Mouse (Mus musculus) embryo, embryonic 10 days (tissue): ENCODE data around the gene Vps35l.

Experiments used
- DNase-seq: peaks from one replicate; pipeline ENCODE4 v3.0.0-alpha.2; 2015; ENCODE audit warnings: low spot score

Gene Vps35l

GRCm38 (mm10) chr7:118738730-118739129, 1.3 kb upstream of the Vps35l start:
- DNase-seq, result no peak

DNA sequence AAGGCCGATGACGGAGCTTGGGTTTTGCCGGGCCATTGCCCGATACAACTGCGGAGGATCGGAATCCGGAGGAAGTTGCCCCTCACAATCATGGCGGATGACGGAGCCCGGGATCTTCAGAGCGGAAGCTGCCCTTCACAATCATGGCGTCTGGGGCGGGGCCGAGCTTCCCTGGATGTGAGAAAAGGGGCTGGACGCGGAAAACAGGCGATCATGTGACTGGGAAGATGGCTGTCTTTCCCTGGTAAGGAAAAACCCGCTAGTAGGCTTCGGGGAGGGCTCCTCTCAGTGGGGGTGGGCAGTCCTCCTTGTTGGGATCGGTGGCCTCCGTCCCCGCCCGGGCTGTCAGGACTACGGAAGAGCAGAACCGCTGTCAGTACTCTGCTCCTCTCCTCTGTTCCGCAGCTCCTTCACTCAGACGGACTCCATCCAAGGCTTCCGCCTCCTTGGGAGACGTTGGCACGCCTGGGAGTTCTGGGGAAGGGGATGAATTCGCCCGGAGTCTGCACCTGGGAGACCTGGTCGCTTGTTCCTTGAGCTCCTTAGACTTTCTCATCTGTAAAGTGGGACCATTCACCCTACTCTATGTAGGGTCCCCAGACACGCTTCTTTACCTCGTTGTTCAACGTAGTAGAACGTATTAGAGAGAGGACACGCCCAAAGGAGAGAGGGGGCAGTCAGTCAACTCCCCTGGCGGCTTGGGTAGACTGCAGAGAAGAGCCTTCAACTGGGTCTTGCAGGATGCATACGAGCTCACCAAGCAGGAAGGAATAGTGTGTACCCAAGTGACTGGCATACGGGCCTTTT, 709 bp downstream of the Vps35l start:
- DNase-seq, result peak; percentile 98

- no peak for DNase-seq
Observed at GRCm38 (mm10) chr7:118742278-118742677, 2.3 kb downstream of the Vps35l start.

DNA sequence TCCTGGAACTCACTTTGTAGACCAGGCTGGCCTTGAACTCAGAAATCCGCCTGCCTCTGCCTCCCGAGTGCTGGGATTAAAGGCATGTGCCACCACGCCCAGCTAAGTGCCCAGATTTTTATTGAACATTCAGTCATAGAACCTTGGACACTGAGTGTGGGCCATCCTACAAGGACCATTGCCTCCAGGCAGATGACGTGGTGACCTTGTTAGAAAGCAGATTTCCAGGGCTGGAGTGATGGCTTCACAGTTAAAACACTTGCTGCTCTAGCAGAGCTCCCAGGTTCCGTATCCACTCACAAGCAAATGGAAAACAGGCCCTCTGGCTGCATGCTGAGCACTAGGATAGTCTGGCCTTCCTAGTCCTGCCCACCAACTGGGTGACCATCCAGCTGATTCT, 4.7 kb downstream of the Vps35l start:
- no peak for DNase-seq

DNA sequence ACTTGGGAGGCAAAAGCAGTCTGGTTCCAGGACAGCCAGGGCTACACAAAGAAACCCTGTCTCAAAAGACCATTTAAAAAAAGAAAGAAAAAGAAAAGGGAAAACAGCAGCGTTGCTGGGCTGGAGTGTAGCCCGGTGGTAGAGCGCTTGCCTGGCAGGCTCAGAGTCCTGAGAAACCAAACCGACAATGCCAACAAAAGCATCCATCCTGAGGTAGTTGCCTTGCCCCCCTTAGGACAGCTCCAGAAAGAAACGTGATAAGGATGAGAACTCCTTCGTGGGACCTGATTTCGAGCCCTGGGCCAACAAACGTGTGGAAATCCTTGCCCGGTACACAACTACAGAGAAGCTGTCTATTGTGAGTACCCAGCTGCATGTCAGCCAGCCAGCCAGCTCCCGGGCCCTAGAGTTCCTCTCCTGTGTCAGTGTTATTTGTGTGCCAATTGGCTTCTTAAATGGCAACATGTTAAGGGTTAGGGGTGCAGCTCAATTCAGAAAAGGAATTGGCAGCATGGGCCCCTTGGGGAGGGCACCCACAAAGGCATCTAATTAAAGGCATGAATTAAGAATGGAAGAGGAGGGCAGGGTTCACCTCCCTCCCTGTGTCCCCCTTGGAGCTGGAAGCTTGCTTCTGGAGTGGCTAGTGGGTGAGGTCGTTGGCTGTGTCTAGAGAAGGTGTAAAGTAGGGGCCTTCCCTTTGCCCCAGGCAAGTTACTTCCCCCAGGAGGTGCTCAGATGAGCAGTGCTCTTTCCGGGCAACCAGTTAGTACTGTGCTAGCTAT, 8.1 kb downstream of the Vps35l start:
- DNase-seq, result no peak

DNA sequence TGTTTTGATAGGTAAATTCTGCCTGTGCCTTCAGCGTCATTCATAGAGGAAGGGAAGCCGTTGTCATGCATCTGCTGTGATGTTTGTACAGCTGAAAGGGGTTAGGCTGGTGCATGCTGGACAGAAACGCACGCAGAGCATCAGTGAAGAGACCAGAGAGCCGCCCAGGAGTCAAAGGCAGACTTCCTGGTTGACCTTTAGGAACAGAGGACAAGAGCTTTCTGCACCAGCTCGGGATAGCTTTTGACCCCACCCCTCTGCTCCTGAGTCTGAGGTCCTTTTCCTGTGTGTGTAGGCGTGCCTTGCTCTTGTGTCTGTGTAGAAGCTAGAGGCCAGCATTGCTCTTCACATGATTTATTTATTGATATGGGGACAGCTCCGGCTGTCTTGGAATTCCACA, 9.7 kb downstream of the Vps35l start:
- peak; percentile 36 for DNase-seq

DNA sequence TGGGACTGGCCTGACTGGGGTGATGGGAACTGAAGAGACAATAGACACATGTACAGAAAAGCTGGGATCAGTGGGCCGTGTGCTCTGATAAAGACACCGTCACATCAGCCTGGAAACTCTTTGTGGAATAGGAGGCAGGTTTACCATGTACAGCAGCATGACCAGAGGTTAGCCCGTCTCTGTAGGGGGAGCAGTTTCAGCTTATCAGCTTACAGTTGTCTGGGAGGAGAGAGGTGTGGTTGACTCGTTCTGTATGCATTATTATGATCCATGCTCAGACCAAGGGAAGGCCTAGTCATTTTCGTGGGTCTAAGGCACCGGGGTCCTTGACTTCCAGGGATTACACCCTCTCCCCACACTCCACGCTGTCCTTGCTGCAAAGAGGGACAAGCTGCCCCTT, 11.6 kb downstream of the Vps35l start:
- no peak for DNase-seq

DNA sequence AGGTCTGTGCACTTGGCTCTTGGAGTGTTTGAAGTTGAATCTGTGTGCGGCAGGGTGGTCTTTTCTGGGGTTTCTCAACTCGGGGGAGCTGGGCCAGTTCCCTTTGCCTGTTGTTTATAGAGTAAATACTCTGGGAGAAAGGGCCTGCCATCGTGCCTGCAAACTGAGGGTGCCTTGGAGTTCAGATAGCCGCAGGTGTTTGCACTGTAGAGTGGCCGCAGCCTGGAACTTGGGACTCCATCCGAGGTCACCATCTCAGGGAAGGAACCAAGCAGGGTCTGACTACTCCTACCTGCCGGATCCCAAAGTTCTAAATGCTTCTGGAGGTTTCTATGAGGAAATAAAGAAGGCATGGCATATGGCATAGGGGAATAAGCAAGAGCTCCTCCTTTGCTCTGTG, 15.7 kb downstream of the Vps35l start:
- DNase-seq, result no peak

DNA sequence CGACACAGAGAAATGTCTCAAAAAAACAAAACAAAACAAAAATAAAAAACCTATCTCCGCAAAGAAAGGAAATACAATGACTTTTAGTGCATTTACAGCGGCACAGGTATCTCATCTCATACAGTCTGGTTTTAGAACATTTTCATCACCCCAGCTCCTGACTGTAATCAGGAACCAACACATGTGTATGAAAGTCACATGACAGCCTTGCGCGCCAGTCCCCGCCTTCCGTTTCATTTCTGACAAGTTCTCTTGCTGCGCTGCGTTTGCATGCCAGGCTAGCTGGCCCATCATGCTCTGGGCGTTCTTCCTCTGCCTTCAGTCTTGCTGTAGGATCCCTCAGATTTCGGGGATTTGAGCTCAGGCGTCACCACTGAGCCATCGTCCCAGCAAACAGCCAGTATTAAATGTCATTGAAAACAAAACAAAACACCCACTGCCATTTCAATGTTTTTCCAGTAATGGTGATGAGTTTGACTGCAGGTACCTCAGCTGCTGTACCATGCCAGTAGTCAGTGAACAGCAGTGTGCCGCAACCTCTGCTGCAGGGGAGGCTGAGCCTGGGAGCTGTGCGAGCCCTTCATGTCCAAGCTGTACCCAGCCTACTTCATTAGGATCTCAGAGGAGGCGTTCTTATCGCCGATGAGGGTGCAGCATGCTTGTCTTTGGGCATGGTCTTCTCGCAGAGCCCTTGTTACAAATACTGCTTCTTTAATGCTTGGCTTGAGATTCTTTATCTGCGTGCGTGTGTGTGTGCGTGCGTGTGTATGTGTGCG, 16.7 kb downstream of the Vps35l start:
- DNase-seq, result no peak

DNA sequence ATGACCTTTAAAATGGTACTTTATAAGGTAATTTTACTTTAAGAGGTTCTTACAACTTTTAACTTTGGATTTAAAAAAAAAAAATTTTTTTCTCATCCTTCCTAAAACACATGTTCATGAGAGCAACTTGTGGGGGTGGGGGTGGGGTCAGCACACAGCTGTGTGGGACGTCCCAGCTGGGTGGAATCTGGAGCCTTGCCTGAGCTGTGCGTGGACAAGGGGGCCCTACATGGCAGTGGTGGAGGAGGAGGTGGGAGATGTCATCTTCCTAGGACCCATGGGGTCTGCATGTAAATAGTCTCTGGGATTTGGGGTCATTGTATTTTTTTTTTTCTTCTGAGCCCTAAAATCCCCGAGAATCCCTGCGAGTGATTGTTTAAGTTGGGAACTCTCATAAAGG, 18.3 kb downstream of the Vps35l start:
- no peak for DNase-seq

GRCm38 (mm10) chr7:118759372-118759771, 19.3 kb downstream of the Vps35l start:
- no peak for DNase-seq

DNA sequence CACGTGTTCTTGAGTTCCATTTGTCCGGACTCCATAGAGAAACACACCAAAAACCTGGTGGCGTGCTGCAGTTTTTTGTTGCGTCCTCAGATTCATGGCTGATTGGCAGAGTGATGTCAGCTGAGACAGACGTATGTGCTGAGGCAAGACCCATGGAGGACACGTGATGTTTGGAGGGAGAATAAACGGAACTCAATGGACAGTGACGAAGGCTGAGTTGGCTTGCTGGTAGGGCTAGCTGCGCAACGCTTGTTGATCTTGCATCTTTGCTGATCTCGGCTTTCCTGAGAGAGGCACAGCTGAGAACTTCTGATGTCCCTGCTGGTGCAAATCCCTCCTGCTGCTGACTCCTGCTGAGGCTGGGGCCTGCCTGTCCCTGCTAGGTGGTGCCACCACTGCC, 23.9 kb downstream of the Vps35l start:
- DNase-seq, result no peak

- DNase-seq, result no peak
Observed at GRCm38 (mm10) chr7:118764725-118765124, 24.7 kb downstream of the Vps35l start.

DNA sequence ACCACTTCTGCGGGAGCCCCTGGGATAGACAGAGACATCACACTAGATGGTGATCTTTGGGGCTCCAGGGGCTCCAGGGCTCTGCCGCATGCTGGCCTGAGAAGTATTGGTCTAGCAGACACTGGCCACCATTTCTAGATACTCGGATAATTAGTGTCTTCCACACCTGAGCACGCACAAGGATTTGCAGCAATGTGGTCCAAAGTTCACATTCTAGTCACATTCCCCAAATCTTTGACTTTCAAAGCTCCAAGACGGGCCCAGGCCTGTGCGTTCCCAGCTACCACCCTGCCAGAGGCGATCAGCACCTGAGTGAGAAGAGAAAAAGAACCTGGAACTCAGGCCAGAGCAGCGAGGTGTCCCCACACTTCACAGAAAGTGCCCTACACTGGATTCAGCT, 25.6 kb downstream of the Vps35l start:
- no peak for DNase-seq

GRCm38 (mm10) chr7:118766119-118766833, 26.2 kb downstream of the Vps35l start:
- peak; percentile 88 for DNase-seq

DNA sequence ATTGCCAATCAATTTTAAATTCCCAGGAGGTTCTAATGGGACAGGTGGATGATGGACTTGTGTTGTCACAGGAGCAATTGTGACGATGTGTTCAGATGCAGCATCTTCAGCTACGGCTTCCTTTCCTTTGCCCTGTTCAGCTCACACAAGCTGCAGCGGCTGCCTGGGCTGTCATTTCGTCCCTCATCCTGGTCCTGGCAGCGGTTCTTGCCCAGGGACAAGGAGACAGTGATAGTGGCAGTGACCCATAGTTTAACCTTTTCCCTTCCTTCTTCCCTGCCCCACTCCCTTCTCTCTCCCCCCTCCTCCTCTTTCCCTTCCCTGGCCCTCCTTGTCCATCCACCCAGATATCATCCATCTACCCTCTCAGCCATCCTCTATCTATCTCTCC, 26.8 kb downstream of the Vps35l start:
- no peak for DNase-seq

GRCm38 (mm10) chr7:118769208-118769607, 29.2 kb downstream of the Vps35l start:
- DNase-seq, result no peak

DNA sequence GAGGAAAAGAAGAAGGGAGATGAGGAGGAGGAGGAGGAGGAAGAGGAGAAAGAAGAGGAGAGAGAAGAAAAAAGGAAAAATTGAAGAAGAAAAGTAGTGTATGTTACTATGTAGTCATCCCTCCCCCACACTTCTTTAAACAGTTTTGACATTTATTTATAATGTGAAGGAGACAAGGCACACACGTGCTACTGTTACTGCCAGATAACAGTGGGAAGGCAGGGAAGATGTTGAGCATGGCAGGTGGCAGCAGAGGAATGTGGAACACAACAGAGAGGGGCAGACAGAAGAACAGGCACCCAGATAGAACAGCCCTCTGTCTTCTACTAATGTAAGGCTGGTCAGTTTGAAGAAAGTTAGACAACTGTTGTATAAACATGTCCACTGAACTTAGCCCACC, 29.6 kb downstream of the Vps35l start:
- DNase-seq, result no peak

- DNase-seq, result no peak
Observed at GRCm38 (mm10) chr7:118773027-118773426, 33.0 kb downstream of the Vps35l start.

- DNase-seq, result no peak
Observed at GRCm38 (mm10) chr7:118775991-118776390, 36.0 kb downstream of the Vps35l start.

- no peak for DNase-seq
Observed at GRCm38 (mm10) chr7:118776491-118776890, 36.5 kb downstream of the Vps35l start.
